Mouse (Mus musculus) myocyte (in vitro differentiated cells): Measurements from ENCODE around the gene Klrc3. TPM values are rescaled to one million over a fixed set of nuclear protein-coding genes. Genes with fewer than 3 reads are reported as not detected.
"Not testable (repeated sequence)": the region's sequence is repeated elsewhere in the genome, so short reads cannot be mapped to it uniquely, and the experiment has no call there.

ENCODE experiments used
- H3K27me3 ChIP-seq: one replicate; pipeline ENCODE4 v1.6.1; 2011; ENCODE audit not compliant: control insufficient read depth, insufficient read depth, insufficient read length
- H3K36me3 ChIP-seq: one replicate; pipeline ENCODE4 v1.6.1; 2011; ENCODE audit not compliant: control insufficient read depth, insufficient read depth
- H3K4me2 ChIP-seq: one replicate; pipeline ENCODE4 v1.6.1; 2011; ENCODE audit warnings: low read depth, control low read depth
- H3K4me3 ChIP-seq: one replicate; pipeline ENCODE4 v1.5.1; 2011; ENCODE audit warnings: mild to moderate bottlenecking, control low read depth, moderate library complexity
- H3K79me2 ChIP-seq: one replicate; pipeline ENCODE4 v1.6.1; 2011; ENCODE audit not compliant: control insufficient read depth, insufficient read depth
- H3ac ChIP-seq: one replicate; pipeline ENCODE4 v1.6.1; 2011; ENCODE audit not compliant: control insufficient read depth, insufficient read length
- CEBPB ChIP-seq: IDR thresholded peaks from 2 replicates; pipeline ENCODE4 v1.6.1; 2011; ENCODE audit warnings: mild to moderate bottlenecking, moderate library complexity; ENCODE audit not compliant: poor library complexity, insufficient read depth, severe bottlenecking
- E2F4 ChIP-seq: IDR thresholded peaks from one replicate; pipeline ENCODE4 v1.6.1; 2011; ENCODE audit warnings: mild to moderate bottlenecking, control low read depth, moderate library complexity; ENCODE audit not compliant: insufficient read depth
- MAX ChIP-seq: IDR thresholded peaks from one replicate; pipeline ENCODE4 v1.6.1; 2011; ENCODE audit warnings: low read depth, mild to moderate bottlenecking, control low read depth
- MYOD1 ChIP-seq, 3 experiments: IDR thresholded peaks; one replicate each; pipeline ENCODE4 v1.6.1; 2011; ENCODE audit warnings: control low read depth in 2 of 3, low read depth in 2 of 3, mild to moderate bottlenecking in 2 of 3, moderate library complexity in 1 of 3; ENCODE audit not compliant: insufficient read length in 2 of 3, control insufficient read depth in 1 of 3
- MYOG ChIP-seq, 3 experiments: IDR thresholded peaks; one replicate each; pipeline ENCODE4 v1.6.1; 2011; ENCODE audit warnings: control low read depth in 2 of 3, low read depth in 2 of 3, mild to moderate bottlenecking in 2 of 3; ENCODE audit not compliant: insufficient read length in 2 of 3, control insufficient read depth in 1 of 3, insufficient read depth in 1 of 3
- POLR2A ChIP-seq: IDR thresholded peaks from one replicate; pipeline ENCODE4 v1.6.1; 2011; ENCODE audit warnings: low read depth, mild to moderate bottlenecking, control low read depth, moderate library complexity; ENCODE audit not compliant: insufficient read length
- POLR2AphosphoS2 ChIP-seq: IDR thresholded peaks from one replicate; pipeline ENCODE4 v1.6.1; 2011; ENCODE audit warnings: low read depth, control low read depth; ENCODE audit not compliant: insufficient read length
- REST ChIP-seq: IDR thresholded peaks from one replicate; pipeline ENCODE4 v1.6.1; 2011; ENCODE audit warnings: mild to moderate bottlenecking, control low read depth, moderate library complexity; ENCODE audit not compliant: insufficient read depth, insufficient read length
- SRF ChIP-seq: IDR thresholded peaks from one replicate; pipeline ENCODE4 v1.6.1; 2011; ENCODE audit warnings: low read depth; ENCODE audit not compliant: control insufficient read depth, insufficient read length
- TCF12 ChIP-seq: IDR thresholded peaks from one replicate; pipeline ENCODE4 v1.6.1; 2011; ENCODE audit warnings: mild to moderate bottlenecking, control low read depth; ENCODE audit not compliant: poor library complexity, insufficient read depth, severe bottlenecking
- TCF3 ChIP-seq: IDR thresholded peaks from one replicate; pipeline ENCODE4 v1.6.1; 2011; ENCODE audit warnings: low read depth, control low read depth; ENCODE audit not compliant: insufficient read length
- USF1 ChIP-seq: IDR thresholded peaks from one replicate; pipeline ENCODE4 v1.6.1; 2011; ENCODE audit warnings: low read depth, mild to moderate bottlenecking, control low read depth, moderate library complexity
- polyA plus RNA-seq: library from polyadenylated mRNA; unstranded; fragments of >200 nt; fragmentation: generic; extraction: Trizol; gene quantifications from one replicate; pipeline ENCODE4 v1.2.1, GENCODE M21; 2012; ENCODE audit warnings: missing spikeins

The Klrc3 gene
- polyA plus RNA-seq, result not detected

DNA sequence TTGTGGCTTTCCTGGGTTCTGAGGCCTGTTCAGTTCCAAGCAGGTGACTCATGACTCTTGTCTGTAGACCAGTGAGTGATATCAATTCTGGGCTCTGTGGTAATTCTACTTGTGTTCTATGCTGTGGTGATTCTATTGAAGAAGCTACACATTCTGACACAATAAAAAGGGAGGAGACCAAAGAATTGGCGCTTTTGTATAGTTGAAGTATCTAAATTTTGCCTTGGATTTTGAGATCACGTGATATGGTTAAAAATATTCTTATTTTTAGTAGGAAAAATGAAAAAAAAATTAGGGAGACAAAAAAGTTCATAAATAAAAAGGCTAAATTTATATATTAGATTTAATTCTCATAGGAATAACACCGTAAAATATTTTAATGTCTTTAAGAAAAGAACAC is at the start of gene Klrc3:
Gene Klrc3, minus strand, starts transcription at position 101 of the 400 bp plus-strand sequence.
- H3K4me3 ChIP-seq, H3ac ChIP-seq, H3K79me2 ChIP-seq, H3K27me3 ChIP-seq, H3K36me3 ChIP-seq, H3K4me2 ChIP-seq: not testable (repeated sequence)

DNA sequence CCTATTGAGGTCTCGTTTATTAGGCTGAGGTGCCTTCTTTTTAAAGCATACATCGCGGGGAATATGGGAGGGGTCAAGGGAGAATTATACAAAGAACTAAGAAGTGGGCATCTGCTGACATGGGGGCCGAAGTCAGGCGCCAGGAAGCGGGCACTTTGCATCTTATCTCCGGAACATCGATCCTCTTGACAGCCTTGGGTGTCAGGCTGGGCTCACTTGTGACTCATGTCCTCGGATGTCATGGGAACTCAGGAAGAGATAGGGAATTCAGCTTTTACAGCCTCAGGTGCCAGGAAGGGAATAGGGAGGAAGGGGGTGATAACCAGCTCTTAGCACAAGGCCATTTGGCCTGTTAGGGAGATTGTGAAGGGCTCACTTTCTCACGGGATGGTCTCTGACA is 48.3 kb upstream of the Klrc3 start:
- not testable (repeated sequence) for H3K4me2 ChIP-seq, H3K27me3 ChIP-seq, H3K4me3 ChIP-seq, H3ac ChIP-seq, H3K36me3 ChIP-seq, H3K79me2 ChIP-seq

DNA sequence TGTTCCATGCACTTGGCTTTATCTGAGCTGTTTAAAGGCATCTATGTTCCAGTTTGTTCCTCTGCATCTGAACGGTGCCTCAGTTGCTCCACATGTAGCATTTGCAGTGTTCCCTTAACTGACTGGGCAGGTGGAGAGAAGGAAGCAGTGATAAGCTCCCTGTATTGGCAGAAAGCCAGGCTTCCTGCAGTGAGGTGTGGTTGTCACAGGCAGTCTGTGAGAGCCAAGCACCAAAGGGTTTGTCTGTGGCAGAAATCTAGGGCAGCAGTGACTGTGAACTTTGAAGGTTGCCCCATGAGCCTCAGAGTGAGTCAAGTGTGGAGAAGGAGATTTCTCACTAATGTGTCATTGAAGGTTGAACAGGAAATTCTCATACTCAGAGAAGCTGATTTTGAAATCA is 37.2 kb upstream of the Klrc3 start:
- Histone ChIP-seq H3K4me3 (no peak overlapping the region), H3K4me2 (no peak overlapping the region), H3K27me3 (no peaks in the 10 kb centered on the region), H3ac (no peak overlapping the region), H3K36me3 (no peaks in the 10 kb centered on the region), H3K79me2 (no peaks in the 10 kb centered on the region)
- TF ChIP-seq E2F4, result no peak
- no peak for TF ChIP-seq POLR2AphosphoS2
- TF ChIP-seq MYOG (IDR thresholded peaks at IDR 0.05; ENCODE audit: control insufficient read depth in 1 of 3, insufficient read depth in 1 of 3, insufficient read length in 2 of 3, low read depth in 2 of 3), result no peak
- TF ChIP-seq MAX, result no peak
- TF ChIP-seq REST, result no peak
- no peak for TF ChIP-seq MYOD1 (IDR thresholded peaks at IDR 0.05; ENCODE audit: control insufficient read depth in 1 of 3, insufficient read length in 2 of 3, low read depth in 2 of 3)
- no peak for TF ChIP-seq TCF12
- no peak for TF ChIP-seq POLR2A
- no peak for TF ChIP-seq TCF3
- no peak for TF ChIP-seq SRF
- TF ChIP-seq USF1, result no peak
- no peak for TF ChIP-seq CEBPB

DNA sequence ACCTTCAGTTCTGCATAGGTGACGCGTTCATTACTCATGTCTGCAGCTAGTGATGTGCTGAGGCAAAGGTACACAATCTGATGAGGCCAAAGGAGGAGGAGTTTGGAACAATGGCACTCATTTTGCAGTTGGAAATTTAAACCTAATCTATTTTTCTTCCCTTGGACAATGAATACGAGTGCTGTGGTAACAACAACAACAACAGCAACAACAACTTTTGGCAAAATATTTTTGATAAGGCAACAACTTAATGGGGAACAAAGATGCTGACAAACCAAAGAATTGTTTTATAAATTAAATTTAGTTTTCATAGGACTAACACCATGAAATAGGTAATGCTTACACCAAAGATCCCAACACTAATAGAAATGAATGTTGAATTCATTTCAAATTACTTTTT is 35.7 kb upstream of the Klrc3 start, which contains the start of gene Klrc1:
Gene Klrc1, minus strand, starts transcription at position 101 of the 400 bp plus-strand sequence.
- no peak for TF ChIP-seq MAX
- TF ChIP-seq TCF12, result no peak
- no peak for TF ChIP-seq E2F4
- no peak for TF ChIP-seq MYOG (IDR thresholded peaks at IDR 0.05; ENCODE audit: control insufficient read depth in 1 of 3, insufficient read depth in 1 of 3, insufficient read length in 2 of 3, low read depth in 2 of 3)
- no peak for TF ChIP-seq POLR2AphosphoS2
- TF ChIP-seq REST, result no peak
- TF ChIP-seq SRF, result no peak
- TF ChIP-seq MYOD1 (IDR thresholded peaks at IDR 0.05; ENCODE audit: control insufficient read depth in 1 of 3, insufficient read length in 2 of 3, low read depth in 2 of 3), result no peak
- TF ChIP-seq USF1, result no peak
- TF ChIP-seq POLR2A, result no peak
- no peak for TF ChIP-seq CEBPB
- TF ChIP-seq TCF3, result no peak
- Histone ChIP-seq H3K79me2 (no peaks in the 10 kb centered on the region), H3K27me3 (no peaks in the 10 kb centered on the region), H3K36me3 (no peaks in the 10 kb centered on the region), H3ac (no peak within 1 kb of the TSS), H3K4me2 (no peak within 1 kb of the TSS), H3K4me3 (no peak within 1 kb of the TSS)

DNA sequence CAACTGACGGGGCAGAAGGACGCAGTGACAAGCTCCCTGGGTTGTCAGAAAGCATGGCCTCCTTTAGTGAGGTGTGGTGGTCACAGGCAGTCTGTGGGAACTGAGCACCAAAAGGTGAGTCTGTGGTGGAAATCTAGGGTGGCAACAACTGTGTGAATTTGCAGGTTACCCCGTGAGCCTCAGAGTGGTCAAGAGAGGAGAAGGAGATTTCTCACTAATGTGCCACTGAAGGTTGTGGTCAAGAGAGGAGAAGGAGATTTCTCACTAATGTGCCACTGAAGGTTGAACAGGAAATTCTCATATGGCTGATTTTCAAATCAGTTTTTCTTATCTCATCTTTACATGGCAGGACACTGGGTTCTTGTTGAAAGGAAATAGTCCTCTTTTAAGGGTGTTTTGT is 18.2 kb upstream of the Klrc3 start:
- not testable (repeated sequence) for H3K4me2 ChIP-seq, H3K27me3 ChIP-seq, H3K36me3 ChIP-seq, H3ac ChIP-seq, H3K4me3 ChIP-seq, H3K79me2 ChIP-seq

DNA sequence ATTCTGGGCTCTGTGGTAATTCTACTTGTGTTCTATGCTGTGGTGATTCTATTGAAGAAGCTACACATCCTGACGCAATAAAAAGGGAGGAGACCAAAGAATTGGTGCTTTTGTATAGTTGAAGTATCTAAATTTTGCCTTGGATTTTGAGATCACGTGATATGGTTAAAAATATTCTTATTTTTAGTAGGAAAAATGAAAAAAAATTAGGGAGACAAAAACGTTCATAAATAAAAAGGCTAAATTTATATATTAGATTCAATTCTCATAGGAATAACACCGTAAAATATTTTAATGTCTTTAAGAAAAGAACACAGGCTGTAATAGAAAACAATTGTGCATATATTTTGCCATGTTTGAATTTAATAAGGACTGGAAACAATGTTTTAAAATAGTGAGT is 17.5 kb upstream of the Klrc3 start, which contains the start of gene Klrc2:
Gene Klrc2, minus strand, starts transcription at position 101 of the 400 bp plus-strand sequence.
- not testable (repeated sequence) for H3K27me3 ChIP-seq, H3K79me2 ChIP-seq, H3ac ChIP-seq, H3K4me3 ChIP-seq, H3K4me2 ChIP-seq, H3K36me3 ChIP-seq

DNA sequence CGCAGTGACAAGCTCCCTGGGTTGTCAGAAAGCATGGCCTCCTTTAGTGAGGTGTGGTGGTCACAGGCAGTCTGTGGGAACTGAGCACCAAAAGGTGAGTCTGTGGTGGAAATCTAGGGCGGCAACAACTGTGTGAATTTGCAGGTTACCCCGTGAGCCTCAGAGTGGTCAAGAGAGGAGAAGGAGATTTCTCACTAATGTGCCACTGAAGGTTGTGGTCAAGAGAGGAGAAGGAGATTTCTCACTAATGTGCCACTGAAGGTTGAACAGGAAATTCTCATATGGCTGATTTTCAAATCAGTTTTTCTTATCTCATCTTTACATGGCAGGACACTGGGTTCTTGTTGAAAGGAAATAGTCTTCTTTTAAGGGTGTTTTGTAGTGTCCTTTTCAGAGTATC is 917 bp upstream of the Klrc3 start:
- not testable (repeated sequence) for H3K27me3 ChIP-seq, H3K79me2 ChIP-seq, H3ac ChIP-seq, H3K4me3 ChIP-seq, H3K4me2 ChIP-seq, H3K36me3 ChIP-seq

DNA sequence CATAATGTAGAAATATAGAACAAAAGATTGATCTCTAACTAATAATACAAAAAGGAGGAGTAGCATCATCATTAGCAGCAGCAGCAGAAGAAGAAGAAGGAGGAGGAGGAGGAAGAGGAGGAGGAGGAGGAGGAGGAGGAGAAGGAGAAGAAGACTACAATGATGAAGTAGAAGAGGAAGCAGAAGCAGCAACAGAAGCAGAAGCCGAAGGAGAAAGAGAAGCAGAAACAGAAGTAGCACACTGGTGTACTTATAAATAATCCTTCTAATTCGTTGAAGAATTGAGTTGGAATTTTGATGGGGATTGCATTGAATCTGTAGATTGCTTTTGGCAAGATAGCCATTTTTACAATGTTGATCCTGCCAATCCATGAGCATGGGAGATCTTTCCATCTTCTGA is 12.1 kb downstream of the Klrc3 start:
- H3K79me2 ChIP-seq, H3K4me2 ChIP-seq, H3K4me3 ChIP-seq, H3ac ChIP-seq, H3K36me3 ChIP-seq, H3K27me3 ChIP-seq: not testable (repeated sequence)
